Mouse (Mus musculus) erythroblast, adult 5-6 weeks (primary cell): ENCODE results near the gene Rnd2. TPM values are rescaled to one million over a fixed set of nuclear protein-coding genes. Genes with fewer than 3 reads are reported as not detected.
A peak's percentile ranks its signal among the peaks of the same experiment; 100 is the strongest.
"Not testable (repeated sequence)": the region's sequence is repeated elsewhere in the genome, so short reads cannot be mapped to it uniquely, and the experiment has no call there.

Experiments used
- ATAC-seq: replicated peaks from 2 replicates; pipeline ENCODE4 v1.8.0; 2016; ENCODE audit warnings: moderate number of reproducible peaks, mild to moderate bottlenecking, moderate TSS enrichment, inconsistent platforms; ENCODE audit not compliant: poor library complexity, low FRiP score, severe bottlenecking
- total RNA-seq, 2 experiments: library from RNA; stranded (forward) in 1 of 2; stranded (reverse) in 1 of 2; fragments of 150-400 nt in 1 of 2; fragments of 200-764, 138-1000 nt in 1 of 2; gene quantifications; 2 replicates each; pipeline versions ENCODE4 v1.2.3 to v1.2.4; 2015 to 2017; ENCODE audit warnings: low replicate concordance in 2 of 2

Gene Rnd2
- total RNA-seq (2015; ENCODE audit: low replicate concordance) (not detected in 2 replicates), total RNA-seq (2017; ENCODE audit: low replicate concordance) (1.4 TPM in 1 of 2 replicates, not detected in the other)

GRCm38 (mm10) chr11:101464211-101465100 lies at the start of gene Rnd2:
Gene Rnd2, plus strand, starts transcription at chr11:101464999.
- ATAC-seq = no peak

- ATAC-seq = no peak
Measured at GRCm38 (mm10) chr11:101415306-101415705, 49.5 kb upstream of the Rnd2 start.

GRCm38 (mm10) chr11:101416433-101417100 lies 48.2 kb upstream of the Rnd2 start:
- peak; percentile 78 for ATAC-seq

- ATAC-seq = peak; percentile 78
Measured at GRCm38 (mm10) chr11:101417101-101417855, 47.5 kb upstream of the Rnd2 start, which contains the start of gene Aarsd1. Gene Aarsd1, minus strand, starts transcription at chr11:101417615.

- ATAC-seq = no peak
Measured at GRCm38 (mm10) chr11:101418991-101419390, 45.8 kb upstream of the Rnd2 start.

GRCm38 (mm10) chr11:101419610-101420009 lies 45.2 kb upstream of the Rnd2 start:
- no peak for ATAC-seq

- ATAC-seq = no peak
Measured at GRCm38 (mm10) chr11:101420148-101420547, 44.7 kb upstream of the Rnd2 start.

GRCm38 (mm10) chr11:101424105-101424851 lies 40.5 kb upstream of the Rnd2 start, which contains the start of gene Gm27029:
Gene Gm27029, minus strand, starts transcription at chr11:101424796.
- no peak for ATAC-seq

- ATAC-seq = peak; percentile 96
Measured at GRCm38 (mm10) chr11:101424925-101425813, 39.6 kb upstream of the Rnd2 start, which contains the start of the genes Rundc1 and Ptges3l. Gene Rundc1, plus strand, starts transcription at chr11:101425085. Gene Ptges3l, minus strand, starts transcription at chr11:101425333.

GRCm38 (mm10) chr11:101426165-101426564 lies 38.6 kb upstream of the Rnd2 start:
- no peak for ATAC-seq

GRCm38 (mm10) chr11:101431327-101431726 lies 33.5 kb upstream of the Rnd2 start:
- ATAC-seq = no peak

GRCm38 (mm10) chr11:101433396-101433795 lies 31.4 kb upstream of the Rnd2 start:
- ATAC-seq = 0 out of 2 replicates have a peak, but pooled peaks have one; percentile 10

GRCm38 (mm10) chr11:101435831-101436230 lies 29.0 kb upstream of the Rnd2 start:
- ATAC-seq = no peak

GRCm38 (mm10) chr11:101436916-101437315 lies 27.9 kb upstream of the Rnd2 start:
- no peak for ATAC-seq

- ATAC-seq = not testable (repeated sequence)
Measured at GRCm38 (mm10) chr11:101438006-101438405, 26.8 kb upstream of the Rnd2 start.

- not testable (repeated sequence) for ATAC-seq
Measured at GRCm38 (mm10) chr11:101441450-101442126, 23.2 kb upstream of the Rnd2 start.

- peak; percentile 98 for ATAC-seq
Measured at GRCm38 (mm10) chr11:101442127-101442693, 22.6 kb upstream of the Rnd2 start, which contains the start of gene Rpl27. Gene Rpl27, plus strand, starts transcription at chr11:101442298.
